Mouse (Mus musculus) CH12.LX (cell line): Measurements from ENCODE around the gene Gm17334.

ENCODE experiments used
- CHD2 ChIP-seq: IDR thresholded peaks from 2 replicates; pipeline ENCODE4 v1.6.1; 2011; ENCODE audit warnings: low read length, improper control_type of control experiment
- CTCF ChIP-seq, 2 experiments: IDR thresholded peaks in 1 of 2; conservative IDR thresholded peaks in 1 of 2; 2 replicates each; pipeline ENCODE4 v1.5.1; 2011 to 2012; ENCODE audit warnings: low read depth in 2 of 2, low read length in 2 of 2, improper control_type of control experiment in 1 of 2, inconsistent platforms in 1 of 2, mild to moderate bottlenecking in 1 of 2, moderate library complexity in 1 of 2
- EP300 ChIP-seq: IDR thresholded peaks from 2 replicates; pipeline ENCODE4 v1.6.1; 2011; ENCODE audit warnings: low read length, improper control_type of control experiment
- JUN ChIP-seq: IDR thresholded peaks from 2 replicates; pipeline ENCODE4 v1.6.1; 2011; ENCODE audit warnings: low read depth, mild to moderate bottlenecking, low read length, improper control_type of control experiment, moderate library complexity; ENCODE audit not compliant: insufficient read depth
- KAT2A ChIP-seq: IDR thresholded peaks from 2 replicates; pipeline ENCODE4 v1.6.1; 2012; ENCODE audit warnings: low read length, improper control_type of control experiment, inconsistent platforms; ENCODE audit not compliant: insufficient replicate concordance
- MXI1 ChIP-seq: IDR thresholded peaks from 2 replicates; pipeline ENCODE4 v1.6.1; 2011; ENCODE audit warnings: mild to moderate bottlenecking, low read depth, low read length, improper control_type of control experiment
- NRF1 ChIP-seq: IDR thresholded peaks from 2 replicates; pipeline ENCODE4 v1.6.1; 2014; ENCODE audit warnings: low read depth, mild to moderate bottlenecking, inconsistent platforms, low read length, improper control_type of control experiment, moderate library complexity
- POLR2AphosphoS2 ChIP-seq: IDR thresholded peaks from 2 replicates; pipeline ENCODE4 v1.6.1; 2011; ENCODE audit warnings: low read depth, low read length, improper control_type of control experiment
- USF1 ChIP-seq: IDR thresholded peaks from 2 replicates; pipeline ENCODE4 v1.6.1; 2014; ENCODE audit warnings: low read depth, mild to moderate bottlenecking, inconsistent platforms, low read length, improper control_type of control experiment
- ZKSCAN1 ChIP-seq: IDR thresholded peaks from 2 replicates; pipeline ENCODE4 v1.6.1; 2012; ENCODE audit warnings: low read depth, inconsistent platforms, low read length, improper control_type of control experiment, borderline replicate concordance

DNA sequence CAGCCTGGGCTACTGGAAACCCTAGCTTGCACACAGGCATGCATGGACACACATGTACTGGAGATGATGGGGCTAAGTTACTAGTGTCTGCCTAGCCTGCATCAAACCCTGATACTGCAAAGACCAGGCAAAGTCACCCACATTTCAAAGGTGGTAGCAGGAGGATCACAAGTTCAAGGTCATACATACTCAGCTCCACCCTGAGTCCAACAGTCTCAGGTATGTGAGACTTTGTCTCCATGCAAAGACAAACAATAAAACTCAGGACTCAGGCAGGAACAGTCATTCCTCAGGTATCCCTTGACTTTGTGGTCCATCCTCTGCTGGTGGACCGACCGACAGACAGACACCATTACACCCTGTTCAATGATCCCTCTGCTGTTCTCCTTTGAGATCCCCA is 10.6 kb downstream of the Gm17334 start:
- TF ChIP-seq NRF1 (no peak), CTCF (conservative IDR thresholded peaks at IDR 0.05 in 1 of 2, IDR thresholded peaks at IDR 0.05 in 1 of 2; ENCODE audit: low read depth in 2 of 2, low read length in 2 of 2) (no peak), MXI1 (no peak), KAT2A (no peak), EP300 (no peak), JUN (no peak), CHD2 (no peak), POLR2AphosphoS2 (no peak), ZKSCAN1 (no peak), USF1 (no peak)
